In the genomic region with DNA sequence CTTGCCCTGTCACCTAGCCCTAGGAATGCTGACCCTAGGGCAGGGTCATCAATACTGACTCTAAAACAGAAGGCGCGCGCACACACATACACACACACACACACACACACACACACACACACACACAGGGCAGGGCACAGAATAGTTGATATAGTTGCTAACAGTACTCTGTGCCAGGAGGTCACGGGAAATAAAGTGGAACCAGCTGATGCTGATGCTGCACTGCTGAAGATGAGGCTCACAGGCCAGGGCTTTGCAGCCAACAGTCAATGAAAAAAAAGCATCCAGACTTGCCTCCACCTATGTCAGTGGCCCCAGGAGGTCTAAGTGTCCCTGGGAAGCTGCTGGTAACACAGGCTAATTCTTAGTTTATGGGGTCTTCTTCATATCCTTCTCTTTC, we compare ENCODE assay signal across 27 mouse cellular contexts. TPM values are rescaled to one million over a fixed set of nuclear protein-coding genes. Genes with fewer than 3 reads are reported as not detected.
A peak's percentile ranks its signal among the peaks of the same experiment; 100 is the strongest.
DNase-seq lines count a peak whose midpoint lies in the region; ATAC-seq lines count a peak whose summit lies in the region.
"Had no signal": no experiment of that assay in that cellular context is flagged by ENCODE, and none has a peak within 500 bp of the region (broad histone marks: within the 10 kb centered on the region; RNA-seq: fewer than 3 reads in every experiment).

No protein-coding gene starts in this region.

- no peaks in the 10 kb centered on the region for H3K4me1 ChIP-seq in intestine, embryonic 14.5 days (replicated peaks; ENCODE audit: control insufficient read depth, insufficient read depth, low read length)
- H3K4me1 ChIP-seq in intestine, embryonic 16.5 days (ENCODE audit: control insufficient read depth, insufficient read depth, low read length) = no peaks in the 10 kb centered on the region
- no peaks in the 10 kb centered on the region for H3K4me1 ChIP-seq in embryonic facial prominence, embryonic 11.5 days (ENCODE audit: control insufficient read depth, insufficient read depth, low read length)

- WGBS in intestine, embryonic 14.5 days = 88% methylated on average over 4 of the region's 4 CpGs
- 89% methylated on average over 4 of the region's 4 CpGs for WGBS in intestine, embryonic 16.5 days
- WGBS in embryonic facial prominence, embryonic 11.5 days = 63% methylated on average over 4 of the region's 4 CpGs

- H3K4me2 ChIP-seq in intestine, embryonic 14.5 days (ENCODE audit: low read length) = no peak overlapping the region
- no peak overlapping the region for H3K4me2 ChIP-seq in intestine, embryonic 16.5 days (ENCODE audit: low read depth, low read length)
- no peak overlapping the region for H3K4me2 ChIP-seq in embryonic facial prominence, embryonic 11.5 days (ENCODE audit: low read depth, low read length)
- H3K4me2 ChIP-seq: embryonic facial prominence, embryonic 13.5 days; heart, embryonic 11.5 days; hindbrain, embryonic 14.5 days had no signal

- H3K9ac ChIP-seq in intestine, embryonic 14.5 days (ENCODE audit: low read length) = no peak overlapping the region
- H3K9ac ChIP-seq in intestine, embryonic 16.5 days (ENCODE audit: low read depth, low read length) = no peak overlapping the region
- no peak overlapping the region for H3K9ac ChIP-seq in embryonic facial prominence, embryonic 11.5 days (replicated peaks; ENCODE audit: low read length)
- H3K9ac ChIP-seq: embryonic facial prominence, embryonic 13.5 days; forebrain, postnatal 0 days; hindbrain, embryonic 14.5 days had no signal

- H3K4me3 ChIP-seq in intestine, embryonic 14.5 days (ENCODE audit: low read depth, low read length) = no peak overlapping the region
- H3K4me3 ChIP-seq in intestine, embryonic 16.5 days (ENCODE audit: low read length) = no peak overlapping the region
- H3K4me3 ChIP-seq in embryonic facial prominence, embryonic 11.5 days (ENCODE audit: low read depth, low read length) = no peak overlapping the region
- H3K4me3 ChIP-seq: embryonic facial prominence, embryonic 13.5 days; erythroblast, embryonic 14.5 days; gastrocnemius, adult 2 months had no signal

- H3K27ac ChIP-seq in intestine, embryonic 14.5 days (ENCODE audit: low read depth) = no peak overlapping the region
- no peak overlapping the region for H3K27ac ChIP-seq in intestine, embryonic 16.5 days (ENCODE audit: low read length)
- no peak overlapping the region for H3K27ac ChIP-seq in embryonic facial prominence, embryonic 11.5 days (replicated peaks; ENCODE audit: low read depth, low read length)
- H3K27ac ChIP-seq: embryonic facial prominence, embryonic 13.5 days; gastrocnemius, adult 2 months; hindbrain, embryonic 14.5 days; hindbrain, postnatal 0 days had no signal

- no peak for ATAC-seq in intestine, embryonic 14.5 days (replicated peaks; ENCODE audit: low FRiP score, low TSS enrichment, low read depth)
- no peak for ATAC-seq in intestine, embryonic 16.5 days
- no peak for ATAC-seq in embryonic facial prominence, embryonic 11.5 days (replicated peaks; ENCODE audit: insufficient number of reproducible peaks, low FRiP score, low TSS enrichment, low read depth)
- ATAC-seq: forebrain, embryonic 14.5 days; forebrain, postnatal 0 days; hindbrain, postnatal 0 days; inflammation-experienced regulatory T-cells, adult 6 months; Patski had no signal

- peaks cover under 1% of the 10 kb centered on the region; the same call in 1 of the 2 replicates for H3K9me3 ChIP-seq in intestine, embryonic 14.5 days (ENCODE audit: control insufficient read depth, low read length)
- H3K9me3 ChIP-seq in intestine, embryonic 16.5 days (ENCODE audit: control insufficient read depth, low read length) = no peaks in the 10 kb centered on the region
- H3K9me3 ChIP-seq in embryonic facial prominence, embryonic 11.5 days (replicated peaks; ENCODE audit: control insufficient read depth, low read length) = 0 out of 2 replicates have a peak, but pooled peaks cover under 1% of the 10 kb centered on the region

- H3K36me3 ChIP-seq in intestine, embryonic 14.5 days (ENCODE audit: control insufficient read depth, insufficient read depth, low read length) = no peaks in the 10 kb centered on the region
- H3K36me3 ChIP-seq in intestine, embryonic 16.5 days (ENCODE audit: control insufficient read depth, insufficient read depth, low read length) = no peaks in the 10 kb centered on the region
- H3K36me3 ChIP-seq in embryonic facial prominence, embryonic 11.5 days (replicated peaks; ENCODE audit: control insufficient read depth, insufficient read depth, low read depth, low read length) = no peaks in the 10 kb centered on the region
- H3K36me3 ChIP-seq: embryonic facial prominence, embryonic 13.5 days had no signal

- DNase-seq in embryo, embryonic 10 days (ENCODE audit: low spot score) = peak; percentile 41
- DNase-seq in embryo, embryonic 9.5 days (ENCODE audit: extremely low spot score) = no peak
- peak; percentile 32 for DNase-seq in intestine, embryonic 14.5 days (ENCODE audit: low spot score)
- DNase-seq in embryo, embryonic 10.5 days (ENCODE audit: low spot score) = peak; percentile 21
- DNase-seq in embryonic facial prominence, embryonic 11.5 days (ENCODE audit: low spot score) = peak; percentile 61
- no peak for DNase-seq in kidney, adult 9 months
- no peak for DNase-seq in c-Kit-positive CD71-positive TER-119-positive erythroid progenitor cells, embryonic 14.5 days (ENCODE audit: low spot score)
- DNase-seq: adrenal gland, adult 2 months; adrenal gland, postnatal 14 days; cerebellum, adult 11-12 months; cerebellum, adult 8-10 months; cerebellum, postnatal 10 days; cerebellum, postnatal 36 days; forebrain, postnatal 0 days; gastrocnemius, adult 2 months; gastrocnemius, postnatal 14 days; heart, adult 11 months; kidney, adult 11 months had no signal

- H3K27me3 ChIP-seq in intestine, embryonic 14.5 days (replicated peaks; ENCODE audit: control insufficient read depth, insufficient read depth, low read length) = no peaks in the 10 kb centered on the region
- H3K27me3 ChIP-seq in intestine, embryonic 16.5 days (replicated peaks; ENCODE audit: control insufficient read depth, insufficient read depth, low read length) = no peaks in the 10 kb centered on the region
- no peaks in the 10 kb centered on the region for H3K27me3 ChIP-seq in embryonic facial prominence, embryonic 11.5 days (ENCODE audit: control insufficient read depth, insufficient read depth, low read length)
- H3K27me3 ChIP-seq: embryonic facial prominence, embryonic 13.5 days; Patski had no signal

RNA-seq across cellular contexts. Expression of a gene that starts 50.7 kb away (rescaled TPM):
- 552 and 588 TPM in 2 replicates for polyA plus RNA-seq in intestine, embryonic 14.5 days (2014; fragmentation: Nextera tagmentation; extraction: Ambion mirVana)
- 396 and 424 TPM in 2 replicates for polyA plus RNA-seq in intestine, embryonic 16.5 days (2015; fragmentation: Nextera tagmentation; extraction: Ambion mirVana)
- 559 and 576 TPM in 2 replicates for polyA plus RNA-seq in embryonic facial prominence, embryonic 11.5 days (2014; fragmentation: Nextera tagmentation; extraction: Ambion mirVana)

Comparison
In these comparisons a context has a peak if more than half of its experiments do, and no peak if none do; other contexts are left out.
1. DNase-seq: peak in embryo, embryonic 10 days (single experiment), intestine, embryonic 14.5 days (single experiment), embryo, embryonic 10.5 days (single experiment) and embryonic facial prominence, embryonic 11.5 days (single experiment); none in embryo, embryonic 9.5 days (single experiment), kidney, adult 9 months (single experiment) and c-Kit-positive CD71-positive TER-119-positive erythroid progenitor cells, embryonic 14.5 days (single experiment).